Mouse (Mus musculus): ENCODE data around the gene Cfap97d2.

The Cfap97d2 gene

GRCm38 (mm10) chr8:13687101-13687717, 18.5 kb upstream of the Cfap97d2 start:
- no peak for DNase-seq (ENCODE audit: low spot score in 2 of 2)

- peak in 1 of 2 experiments; percentile 37 for DNase-seq (ENCODE audit: low spot score in 2 of 2)
Measured at GRCm38 (mm10) chr8:13687941-13688340, 17.7 kb upstream of the Cfap97d2 start.

- DNase-seq (ENCODE audit: low spot score in 2 of 2): no peak
Measured at GRCm38 (mm10) chr8:13688461-13688860, 17.2 kb upstream of the Cfap97d2 start.

- DNase-seq (ENCODE audit: low spot score in 2 of 2): no peak
Measured at GRCm38 (mm10) chr8:13689331-13689730, 16.4 kb upstream of the Cfap97d2 start.

- no peak for DNase-seq (ENCODE audit: low spot score in 2 of 2)
Measured at GRCm38 (mm10) chr8:13692302-13693066, 13.2 kb upstream of the Cfap97d2 start.

GRCm38 (mm10) chr8:13694735-13695134, 11.0 kb upstream of the Cfap97d2 start:
- no peak for DNase-seq (ENCODE audit: low spot score in 2 of 2)

GRCm38 (mm10) chr8:13695203-13695867, 10.4 kb upstream of the Cfap97d2 start:
- DNase-seq (ENCODE audit: low spot score in 2 of 2): no peak

GRCm38 (mm10) chr8:13696157-13696556, 9.5 kb upstream of the Cfap97d2 start:
- DNase-seq (ENCODE audit: low spot score in 2 of 2): no peak

- DNase-seq (ENCODE audit: low spot score in 2 of 2): no peak
Measured at GRCm38 (mm10) chr8:13697196-13697595, 8.5 kb upstream of the Cfap97d2 start.

GRCm38 (mm10) chr8:13697681-13698080, 8.0 kb upstream of the Cfap97d2 start:
- DNase-seq (ENCODE audit: low spot score in 2 of 2): no peak

GRCm38 (mm10) chr8:13698281-13698680, 7.4 kb upstream of the Cfap97d2 start:
- no peak for DNase-seq (ENCODE audit: low spot score in 2 of 2)

- no peak for DNase-seq (ENCODE audit: low spot score in 2 of 2)
Measured at GRCm38 (mm10) chr8:13699323-13699949, 6.3 kb upstream of the Cfap97d2 start.

GRCm38 (mm10) chr8:13702755-13703154, 2.9 kb upstream of the Cfap97d2 start:
- no peak for DNase-seq (ENCODE audit: low spot score in 2 of 2)

- DNase-seq (ENCODE audit: low spot score in 2 of 2): no peak
Measured at GRCm38 (mm10) chr8:13703756-13704155, 1.9 kb upstream of the Cfap97d2 start.

GRCm38 (mm10) chr8:13704301-13704700, 1.4 kb upstream of the Cfap97d2 start:
- DNase-seq (ENCODE audit: low spot score in 2 of 2): no peak

GRCm38 (mm10) chr8:13706918-13707317, 1.2 kb downstream of the Cfap97d2 start:
- DNase-seq (ENCODE audit: low spot score in 2 of 2): no peak

GRCm38 (mm10) chr8:13708514-13708913, 2.8 kb downstream of the Cfap97d2 start:
- DNase-seq (ENCODE audit: low spot score in 2 of 2): no peak

GRCm38 (mm10) chr8:13718980-13719379, 13.3 kb downstream of the Cfap97d2 start:
- no peak for DNase-seq (ENCODE audit: low spot score in 2 of 2)

- DNase-seq (ENCODE audit: low spot score in 2 of 2): peak; percentile 38 to 78
Measured at GRCm38 (mm10) chr8:13725722-13726121, 20.0 kb downstream of the Cfap97d2 start.

- DNase-seq (ENCODE audit: low spot score in 2 of 2): no peak
Measured at GRCm38 (mm10) chr8:13727469-13728094, 21.9 kb downstream of the Cfap97d2 start.

GRCm38 (mm10) chr8:13740323-13740770, 34.7 kb downstream of the Cfap97d2 start:
- DNase-seq (ENCODE audit: low spot score in 2 of 2): peak in 1 of 2 experiments; percentile 25
